Mouse (Mus musculus): ENCODE data around the gene Crlf1. TPM values are rescaled to one million over a fixed set of nuclear protein-coding genes. Genes with fewer than 3 reads are reported as not detected.
A peak's percentile ranks its signal among the peaks of the same experiment; 100 is the strongest.

The Crlf1 gene
- polyA plus RNA-seq, 1 experiment = 294 TPM

DNA sequence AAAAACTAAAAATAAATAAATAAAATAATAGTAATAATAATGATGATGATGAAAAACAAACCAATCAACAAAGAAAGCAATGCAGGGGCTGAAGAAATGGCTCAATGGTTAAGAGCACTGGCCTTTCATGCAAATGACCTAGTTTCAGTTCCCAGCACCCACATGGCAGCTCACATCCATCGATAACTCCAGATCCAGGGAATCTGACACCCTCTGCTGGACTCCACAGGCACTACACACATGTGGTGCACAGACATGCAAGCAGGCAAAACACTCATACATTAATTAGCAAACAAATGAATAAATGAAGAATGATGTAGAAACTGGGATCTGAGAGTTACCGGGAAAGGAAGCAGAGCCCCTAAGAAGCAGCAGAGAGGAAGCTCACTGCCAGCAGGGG is 33.3 kb upstream of the Crlf1 start:
- TF ChIP-seq FOSL1 (IDR thresholded peaks at IDR 0.05; ENCODE audit: insufficient read depth, low read length, poor library complexity, severe bottlenecking) (no peak), CTCF (IDR thresholded peaks at IDR 0.05; ENCODE audit: control insufficient read depth, insufficient read depth, insufficient read length) (no peak), USF1 (IDR thresholded peaks at IDR 0.05; ENCODE audit: low read depth) (no peak), MAX (IDR thresholded peaks at IDR 0.05) (no peak)
- peaks cover 15% of the 10 kb centered on the region for H3K36me3 ChIP-seq (ENCODE audit: control insufficient read depth, insufficient read depth)
- H3K79me3 ChIP-seq (ENCODE audit: low read depth) = peaks cover 15% of the 10 kb centered on the region
- no peak overlapping the region for H3K4me3 ChIP-seq (ENCODE audit: insufficient read depth, poor library complexity, severe bottlenecking)
- no peaks in the 10 kb centered on the region for H3K27me3 ChIP-seq (ENCODE audit: control insufficient read depth, insufficient read depth, insufficient read length)
- H3ac ChIP-seq (ENCODE audit: control insufficient read depth, insufficient read length, low read depth) = no peak overlapping the region
- H3K79me2 ChIP-seq (ENCODE audit: control insufficient read depth, insufficient read depth) = peaks cover 53% of the 10 kb centered on the region

DNA sequence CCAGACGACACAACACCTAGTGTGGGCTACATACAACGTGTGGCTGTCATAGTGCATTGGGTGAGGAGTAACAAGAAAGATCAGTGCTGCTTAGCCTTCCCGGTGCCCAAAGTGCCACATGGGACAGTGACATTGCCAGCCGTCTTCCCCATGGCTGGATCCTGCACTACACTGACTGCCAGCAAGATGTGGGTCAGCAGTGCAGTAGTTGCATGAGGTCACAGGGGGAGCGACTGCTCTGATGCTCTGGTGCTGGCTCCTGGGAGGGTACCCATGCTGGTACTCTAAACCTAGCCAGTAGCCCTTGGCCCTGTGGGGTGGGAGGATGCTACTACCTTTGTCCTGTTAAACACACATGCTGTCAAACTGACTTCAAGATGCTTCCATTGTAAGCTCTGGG is 32.8 kb upstream of the Crlf1 start:
- Histone ChIP-seq H3ac (ENCODE audit: control insufficient read depth, insufficient read length, low read depth) (peak overlapping the region; percentile 37), H3K4me3 (ENCODE audit: insufficient read depth, poor library complexity, severe bottlenecking) (no peak overlapping the region), H3K79me2 (ENCODE audit: control insufficient read depth, insufficient read depth) (peaks cover 58% of the 10 kb centered on the region), H3K27me3 (ENCODE audit: control insufficient read depth, insufficient read depth, insufficient read length) (no peaks in the 10 kb centered on the region), H3K36me3 (ENCODE audit: control insufficient read depth, insufficient read depth) (peaks cover 15% of the 10 kb centered on the region), H3K79me3 (ENCODE audit: low read depth) (peaks cover 17% of the 10 kb centered on the region)
- TF ChIP-seq CTCF (IDR thresholded peaks at IDR 0.05; ENCODE audit: control insufficient read depth, insufficient read depth, insufficient read length) (no peak), MYOG (IDR thresholded peaks at IDR 0.05; ENCODE audit: control insufficient read depth, extremely low read depth, insufficient read length) (no peak), FOSL1 (IDR thresholded peaks at IDR 0.05; ENCODE audit: insufficient read depth, low read length, poor library complexity, severe bottlenecking) (no peak), USF1 (IDR thresholded peaks at IDR 0.05; ENCODE audit: low read depth) (no peak), MAX (IDR thresholded peaks at IDR 0.05) (no peak), MYOD1 (IDR thresholded peaks at IDR 0.05; ENCODE audit: control insufficient read depth, insufficient read length, low read depth) (no peak)

DNA sequence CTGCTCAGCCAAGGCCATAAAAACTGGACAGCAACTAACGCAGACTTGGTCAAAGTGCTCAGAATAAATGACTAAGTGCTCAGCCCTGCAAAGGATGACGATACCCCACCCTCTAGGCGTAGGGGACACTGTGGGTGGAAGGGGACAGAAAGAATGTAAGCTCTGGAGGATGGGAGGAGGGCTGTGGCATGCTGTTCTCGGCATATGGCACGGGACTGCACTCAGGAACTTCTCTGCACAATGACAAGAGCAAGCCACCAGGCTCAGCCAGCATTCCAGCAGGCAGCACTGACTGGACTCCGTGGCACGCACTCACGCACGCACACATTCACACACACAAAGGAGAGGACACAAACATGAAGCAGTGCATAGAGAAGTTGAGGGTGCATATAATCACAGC is 32.4 kb upstream of the Crlf1 start:
- Histone ChIP-seq H3K27me3 (ENCODE audit: control insufficient read depth, insufficient read depth, insufficient read length) (no peaks in the 10 kb centered on the region), H3K79me2 (ENCODE audit: control insufficient read depth, insufficient read depth) (peaks cover 62% of the 10 kb centered on the region), H3K4me3 (ENCODE audit: insufficient read depth, poor library complexity, severe bottlenecking) (no peak overlapping the region), H3ac (ENCODE audit: control insufficient read depth, insufficient read length, low read depth) (peak overlapping the region; percentile 39), H3K79me3 (ENCODE audit: low read depth) (peaks cover 18% of the 10 kb centered on the region), H3K36me3 (ENCODE audit: control insufficient read depth, insufficient read depth) (peaks cover 18% of the 10 kb centered on the region)
- no peak for TF ChIP-seq CEBPB (IDR thresholded peaks at IDR 0.05; ENCODE audit: low read depth)
- TF ChIP-seq MAX (IDR thresholded peaks at IDR 0.05) = no peak
- TF ChIP-seq CTCF (IDR thresholded peaks at IDR 0.05; ENCODE audit: control insufficient read depth, insufficient read depth, insufficient read length) = no peak
- TF ChIP-seq FOSL1 (IDR thresholded peaks at IDR 0.05; ENCODE audit: insufficient read depth, low read length, poor library complexity, severe bottlenecking) = no peak
- TF ChIP-seq MYOD1 (IDR thresholded peaks at IDR 0.05; ENCODE audit: control insufficient read depth, insufficient read length, low read depth) = no peak
- TF ChIP-seq USF1 (IDR thresholded peaks at IDR 0.05; ENCODE audit: low read depth) = no peak
- no peak for TF ChIP-seq MYOG (IDR thresholded peaks at IDR 0.05; ENCODE audit: control insufficient read depth, extremely low read depth, insufficient read length)

DNA sequence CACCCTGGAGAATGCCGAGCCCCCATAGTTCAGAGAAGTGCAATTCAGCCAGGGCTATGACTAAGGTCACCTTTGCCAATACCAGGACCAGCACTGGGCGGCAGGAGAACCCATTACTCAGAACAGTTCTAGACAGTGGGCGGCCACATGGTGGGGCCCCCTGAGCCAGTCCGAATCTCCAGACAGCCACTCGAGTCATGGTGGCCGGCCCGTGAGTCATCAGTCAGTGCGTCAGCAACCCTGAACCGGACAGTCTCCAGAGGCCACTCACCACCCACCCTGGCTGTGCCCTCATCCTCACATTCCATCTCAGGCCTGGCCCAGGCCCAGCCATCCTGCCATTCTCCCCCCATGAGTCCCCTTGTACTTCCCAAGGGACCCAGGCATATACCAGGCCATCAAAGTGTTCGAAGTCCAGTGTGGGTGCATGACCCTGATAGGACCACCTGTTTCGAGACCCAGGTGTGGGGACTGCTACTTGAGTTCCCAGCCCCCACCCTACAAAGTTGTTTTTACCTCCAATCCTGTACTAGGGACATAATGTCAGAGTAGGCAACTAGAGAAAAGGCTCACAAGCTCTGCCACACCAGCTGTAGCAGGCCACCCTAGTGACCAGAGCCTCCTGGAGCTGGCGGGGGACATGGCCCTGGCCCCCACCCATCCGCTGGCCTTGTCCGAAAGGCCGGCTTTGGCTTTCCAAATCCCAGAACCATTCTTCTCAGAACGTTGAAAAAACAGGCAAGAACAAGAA is 31.0 kb upstream of the Crlf1 start:
- peaks cover 21% of the 10 kb centered on the region for H3K79me3 ChIP-seq (ENCODE audit: low read depth)
- H3ac ChIP-seq (ENCODE audit: control insufficient read depth, insufficient read length, low read depth) = no peak overlapping the region
- no peak overlapping the region for H3K4me3 ChIP-seq (ENCODE audit: insufficient read depth, poor library complexity, severe bottlenecking)
- peaks cover 73% of the 10 kb centered on the region for H3K79me2 ChIP-seq (ENCODE audit: control insufficient read depth, insufficient read depth)
- H3K36me3 ChIP-seq (ENCODE audit: control insufficient read depth, insufficient read depth) = peaks cover 20% of the 10 kb centered on the region
- H3K27me3 ChIP-seq (ENCODE audit: control insufficient read depth, insufficient read depth, insufficient read length) = no peaks in the 10 kb centered on the region
- TF ChIP-seq FOSL1 (IDR thresholded peaks at IDR 0.05; ENCODE audit: insufficient read depth, low read length, poor library complexity, severe bottlenecking) = peak; percentile 84
- peak; percentile 41 for TF ChIP-seq MYOD1 (IDR thresholded peaks at IDR 0.05; ENCODE audit: control insufficient read depth, insufficient read length, low read depth)
- TF ChIP-seq USF1 (IDR thresholded peaks at IDR 0.05; ENCODE audit: low read depth) = no peak
- peak; percentile 25 for TF ChIP-seq MAX (IDR thresholded peaks at IDR 0.05)

DNA sequence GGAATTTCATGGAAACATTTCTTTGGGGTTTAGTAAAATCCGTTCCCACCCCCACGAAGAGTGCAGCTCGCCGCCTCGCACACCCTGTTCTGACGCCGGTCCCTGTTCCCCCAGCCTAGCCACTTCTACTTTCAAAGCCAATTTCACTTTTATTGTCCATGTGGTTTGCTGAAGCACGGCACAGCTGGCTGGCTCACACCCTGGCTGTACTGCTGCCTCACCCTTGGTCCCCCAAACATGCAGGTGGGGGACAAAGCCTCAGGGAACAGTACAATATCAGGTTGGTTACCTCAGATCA is 30.5 kb upstream of the Crlf1 start:
- H3K4me3 ChIP-seq (ENCODE audit: insufficient read depth, poor library complexity, severe bottlenecking) = no peak overlapping the region
- H3ac ChIP-seq (ENCODE audit: control insufficient read depth, insufficient read length, low read depth) = peak overlapping the region; percentile 34
- peaks cover 76% of the 10 kb centered on the region for H3K79me2 ChIP-seq (ENCODE audit: control insufficient read depth, insufficient read depth)
- H3K79me3 ChIP-seq (ENCODE audit: low read depth) = peaks cover 21% of the 10 kb centered on the region
- H3K36me3 ChIP-seq (ENCODE audit: control insufficient read depth, insufficient read depth) = peaks cover 20% of the 10 kb centered on the region
- no peak for TF ChIP-seq USF1 (IDR thresholded peaks at IDR 0.05; ENCODE audit: low read depth)
- peak; percentile 43 for TF ChIP-seq MAX (IDR thresholded peaks at IDR 0.05)
- peak; percentile 9 for TF ChIP-seq MYOD1 (IDR thresholded peaks at IDR 0.05; ENCODE audit: control insufficient read depth, insufficient read length, low read depth)
- no peaks in the 10 kb centered on the region for H3K27me3 ChIP-seq (ENCODE audit: control insufficient read depth, insufficient read depth, insufficient read length)

DNA sequence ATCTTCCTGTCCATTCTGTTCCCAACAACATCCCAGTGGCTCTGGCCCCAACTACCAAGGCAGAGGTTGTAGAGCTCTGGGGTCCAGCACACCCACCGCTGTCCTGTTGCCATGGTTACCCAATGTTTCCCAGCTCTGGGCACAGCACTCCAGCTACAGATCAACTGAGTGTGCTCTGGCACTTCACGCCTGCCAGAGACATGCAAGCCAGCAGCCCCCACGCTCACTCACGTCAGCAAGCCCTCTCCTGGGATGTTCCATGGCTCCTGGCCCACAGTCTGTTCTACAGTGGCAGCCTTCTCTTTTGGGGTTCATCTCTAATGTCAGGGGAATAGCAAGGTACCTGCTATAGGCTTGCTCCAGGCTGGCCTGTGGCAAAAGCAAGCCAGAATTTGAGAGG is 29.7 kb upstream of the Crlf1 start:
- peaks cover 21% of the 10 kb centered on the region for H3K79me3 ChIP-seq (ENCODE audit: low read depth)
- no peak for TF ChIP-seq MYOG (IDR thresholded peaks at IDR 0.05; ENCODE audit: control insufficient read depth, extremely low read depth, insufficient read length)
- TF ChIP-seq MAX (IDR thresholded peaks at IDR 0.05) = no peak
- no peak for TF ChIP-seq FOSL1 (IDR thresholded peaks at IDR 0.05; ENCODE audit: insufficient read depth, low read length, poor library complexity, severe bottlenecking)
- TF ChIP-seq MYOD1 (IDR thresholded peaks at IDR 0.05; ENCODE audit: control insufficient read depth, insufficient read length, low read depth) = no peak
- no peak for TF ChIP-seq CEBPB (IDR thresholded peaks at IDR 0.05; ENCODE audit: low read depth)
- TF ChIP-seq CTCF (IDR thresholded peaks at IDR 0.05; ENCODE audit: control insufficient read depth, insufficient read depth, insufficient read length) = no peak
- no peak for TF ChIP-seq USF1 (IDR thresholded peaks at IDR 0.05; ENCODE audit: low read depth)
- H3K4me3 ChIP-seq (ENCODE audit: insufficient read depth, poor library complexity, severe bottlenecking) = no peak overlapping the region
- no peak overlapping the region for H3ac ChIP-seq (ENCODE audit: control insufficient read depth, insufficient read length, low read depth)
- no peaks in the 10 kb centered on the region for H3K27me3 ChIP-seq (ENCODE audit: control insufficient read depth, insufficient read depth, insufficient read length)
- peaks cover 76% of the 10 kb centered on the region for H3K79me2 ChIP-seq (ENCODE audit: control insufficient read depth, insufficient read depth)
- H3K36me3 ChIP-seq (ENCODE audit: control insufficient read depth, insufficient read depth) = peaks cover 20% of the 10 kb centered on the region

All from C2C12 (cell line).